Comparison of ENCODE assay signal across 7 mouse cellular contexts in genomic region chr8:70415540-70416451, GRCm38 (mm10). TPM values are rescaled to one million over a fixed set of nuclear protein-coding genes. Genes with fewer than 3 reads are reported as not detected.
DNase-seq lines count a peak whose midpoint lies in the region.

No protein-coding gene starts in this region.

- 0 out of 2 replicates have a peak overlapping the region, but pooled peaks have one; percentile 6 for H3K4me3 ChIP-seq in forebrain, embryonic 10.5 days
- H3K4me3 ChIP-seq in megakaryocyte, embryonic 14.5 days (replicated peaks) = peak overlapping the region; percentile 1

- WGBS in forebrain, embryonic 10.5 days = 76% methylated on average over 8 of the region's 8 CpGs

- no peaks in the 10 kb centered on the region for H3K9me3 ChIP-seq in forebrain, embryonic 10.5 days
- no peaks in the 10 kb centered on the region for H3K9me3 ChIP-seq in megakaryocyte, embryonic 14.5 days

- no peaks in the 10 kb centered on the region for H3K27me3 ChIP-seq in forebrain, embryonic 10.5 days (ENCODE audit: poor library complexity, severe bottlenecking)
- no peaks in the 10 kb centered on the region for H3K27me3 ChIP-seq in megakaryocyte, embryonic 14.5 days (replicated peaks)

- DNase-seq in right cerebral cortex, postnatal 10 days (ENCODE audit: low spot score in 2 of 2) = peak; percentile 57 to 76
- no peak for DNase-seq in right cerebral cortex, postnatal 4 days
- peak; percentile 74 for DNase-seq in adrenal gland, postnatal 10 days
- peak; percentile 35 for DNase-seq in forebrain, embryonic 10.5 days (ENCODE audit: extremely low spot score, low spot score)
- DNase-seq in kidney, postnatal 14 days = peak; percentile 18
- peak; percentile 79 for DNase-seq in testis, postnatal 10 days (ENCODE audit: low spot score)

- peaks cover 12% of the 10 kb centered on the region for H3K36me3 ChIP-seq in forebrain, embryonic 10.5 days (replicated peaks)
- H3K36me3 ChIP-seq in megakaryocyte, embryonic 14.5 days (replicated peaks; ENCODE audit: low read length) = peaks cover 47% of the 10 kb centered on the region

- peaks cover 41% of the 10 kb centered on the region for H3K4me1 ChIP-seq in forebrain, embryonic 10.5 days
- H3K4me1 ChIP-seq in megakaryocyte, embryonic 14.5 days = peaks cover 94% of the 10 kb centered on the region

- H3K27ac ChIP-seq in forebrain, embryonic 10.5 days = peak overlapping the region; percentile 30; the same call in 1 of the 2 replicates

RNA-seq across cellular contexts. Expression of gene Crtc1, which starts 23.6 kb away (rescaled TPM):
- 10 to 100 TPM; 14.1 to 19.4 TPM for total RNA-seq in adrenal gland, postnatal 10 days (2021)
- 14.8 and 16.4 TPM in 2 replicates for polyA plus RNA-seq in forebrain, embryonic 10.5 days (2016; fragmentation: Nextera tagmentation; extraction: Ambion mirVana)
- polyA plus RNA-seq in megakaryocyte, embryonic 14.5 days (2012; ENCODE audit: insufficient read depth, low replicate concordance) = 17.9 and 34.0 TPM in 2 replicates

RNA-seq across cellular contexts. Expression of gene Comp, which starts 42.4 kb away (rescaled TPM):
- 1 to 10 TPM in 1 of 2 experiments, under 1 TPM in 1; 0.97 to 2.0 TPM for total RNA-seq in adrenal gland, postnatal 10 days (2021)
- polyA plus RNA-seq in forebrain, embryonic 10.5 days (2016; fragmentation: Nextera tagmentation; extraction: Ambion mirVana) = 0.19 and 0.38 TPM in 2 replicates
- polyA plus RNA-seq in megakaryocyte, embryonic 14.5 days (2012; ENCODE audit: insufficient read depth, low replicate concordance) = 0.27 TPM in 1 of 2 replicates, not detected in the other
